In the genomic region with DNA sequence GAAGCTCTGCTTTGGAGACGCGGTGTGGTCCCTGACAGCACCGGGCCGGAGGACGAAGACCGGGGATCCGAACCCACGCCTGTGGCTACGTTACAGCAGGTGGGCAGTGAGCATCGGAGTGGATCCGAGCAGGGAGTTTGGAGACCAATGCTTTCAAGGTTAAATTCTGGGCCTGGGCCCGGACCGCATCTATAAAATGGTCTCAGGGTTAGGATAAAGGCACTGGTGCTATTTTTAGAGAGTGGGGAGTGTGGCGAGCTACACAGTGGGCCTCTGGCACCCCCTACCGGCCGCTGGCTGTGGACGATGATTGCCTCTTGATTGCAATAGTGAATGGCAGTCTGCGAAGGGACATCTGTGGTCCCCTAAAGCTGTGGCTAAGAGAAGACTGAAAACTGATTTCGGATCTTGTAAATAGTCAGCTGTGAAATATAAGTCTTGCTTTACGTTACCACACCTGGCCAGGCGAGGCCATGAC, we compare ENCODE assay signal across 7 mouse cellular contexts. TPM values are rescaled to one million over a fixed set of nuclear protein-coding genes. Genes with fewer than 3 reads are reported as not detected.
DNase-seq lines count a peak whose midpoint lies in the region; ATAC-seq and TF ChIP-seq lines count a peak whose summit lies in the region.

A gene (plus strand): TSS at position 51 of the 478 bp plus-strand sequence.

- no peak for ATAC-seq in embryonic facial prominence, embryonic 12.5 days (ENCODE audit: insufficient number of reproducible peaks, insufficient read depth, low FRiP score, low TSS enrichment)
- ATAC-seq in limb, embryonic 13.5 days (ENCODE audit: low FRiP score, low read depth), result peak; percentile 54
- ATAC-seq in midbrain, embryonic 16.5 days, result peak; percentile 67

- peak within 1 kb of the TSS; percentile 50 for H3K9ac ChIP-seq in embryonic facial prominence, embryonic 12.5 days
- H3K9ac ChIP-seq in limb, embryonic 13.5 days, result peak within 1 kb of the TSS; percentile 73
- peak within 1 kb of the TSS; percentile 72 for H3K9ac ChIP-seq in midbrain, embryonic 16.5 days (ENCODE audit: low read depth, low read length)

- peaks cover 12% of the 10 kb centered on the region for H3K36me3 ChIP-seq in embryonic facial prominence, embryonic 12.5 days
- H3K36me3 ChIP-seq in kidney, adult 2 months (ENCODE audit: control insufficient read depth, insufficient read depth, low read length), result no peaks in the 10 kb centered on the region
- H3K36me3 ChIP-seq in limb, embryonic 13.5 days, result peaks cover 10% of the 10 kb centered on the region
- peaks cover 8% of the 10 kb centered on the region for H3K36me3 ChIP-seq in midbrain, embryonic 16.5 days (ENCODE audit: control insufficient read depth, insufficient read depth, low read length)

- WGBS in embryonic facial prominence, embryonic 12.5 days, result 1% methylated on average over 21 of the region's 21 CpGs
- 3% methylated on average over 21 of the region's 21 CpGs for WGBS in kidney, adult 2 months
- WGBS in limb, embryonic 13.5 days, result under 1% methylated on average over 21 of the region's 21 CpGs
- 2% methylated on average over 21 of the region's 21 CpGs for WGBS in midbrain, embryonic 16.5 days

- H3K27ac ChIP-seq in embryonic facial prominence, embryonic 12.5 days, result no peak within 1 kb of the TSS
- H3K27ac ChIP-seq in kidney, adult 2 months (ENCODE audit: insufficient read depth, low read depth, low read length), result peak within 1 kb of the TSS; percentile 9; the same call in 1 of the 2 replicates
- no peak within 1 kb of the TSS for H3K27ac ChIP-seq in limb, embryonic 13.5 days
- H3K27ac ChIP-seq in midbrain, embryonic 16.5 days (ENCODE audit: low read length), result peak within 1 kb of the TSS; percentile 70

- H3K4me2 ChIP-seq in embryonic facial prominence, embryonic 12.5 days (replicated peaks), result peak within 1 kb of the TSS; percentile 70
- H3K4me2 ChIP-seq in limb, embryonic 13.5 days (replicated peaks), result peak within 1 kb of the TSS; percentile 87
- H3K4me2 ChIP-seq in midbrain, embryonic 16.5 days (ENCODE audit: low read length), result peak within 1 kb of the TSS; percentile 74

- H3K4me3 ChIP-seq in embryonic facial prominence, embryonic 12.5 days, result peak within 1 kb of the TSS; percentile 47
- peak within 1 kb of the TSS; percentile 26 for H3K4me3 ChIP-seq in kidney, adult 2 months (ENCODE audit: insufficient read depth, low read depth, low read length)
- H3K4me3 ChIP-seq in limb, embryonic 13.5 days, result peak within 1 kb of the TSS; percentile 61
- H3K4me3 ChIP-seq in midbrain, embryonic 16.5 days (ENCODE audit: low read depth, low read length), result peak within 1 kb of the TSS; percentile 46

- DNase-seq in adrenal gland, postnatal 25 days, result peak; percentile 94
- DNase-seq in heart, adult 18-20 months, result peak; percentile 89 to 96
- peak; percentile 91 for DNase-seq in kidney, adult 2 months
- peak; percentile 87 to 95 for DNase-seq in spleen, postnatal 10 days (ENCODE audit: low spot score in 2 of 2)

- no peak for TF ChIP-seq POLR2A in kidney, adult 2 months (IDR thresholded peaks at IDR 0.05; ENCODE audit: low read depth, low read length)

- TF ChIP-seq CTCF in kidney, adult 2 months (conservative IDR thresholded peaks at IDR 0.05; ENCODE audit: insufficient read depth, insufficient read length, low read depth, low read length), result peak; percentile 92

- peaks cover 15% of the 10 kb centered on the region for H3K27me3 ChIP-seq in embryonic facial prominence, embryonic 12.5 days
- H3K27me3 ChIP-seq in kidney, adult 2 months (replicated peaks; ENCODE audit: control insufficient read depth, insufficient read depth, low read length), result no peaks in the 10 kb centered on the region
- peaks cover 17% of the 10 kb centered on the region for H3K27me3 ChIP-seq in limb, embryonic 13.5 days
- no peaks in the 10 kb centered on the region for H3K27me3 ChIP-seq in midbrain, embryonic 16.5 days (ENCODE audit: control insufficient read depth, insufficient read depth, low read depth, low read length)

- peaks cover 12% of the 10 kb centered on the region for H3K4me1 ChIP-seq in embryonic facial prominence, embryonic 12.5 days
- H3K4me1 ChIP-seq in kidney, adult 2 months (ENCODE audit: control insufficient read depth, insufficient read depth, low read length), result no peaks in the 10 kb centered on the region; the same call in 1 of the 2 replicates
- peaks cover 30% of the 10 kb centered on the region for H3K4me1 ChIP-seq in limb, embryonic 13.5 days
- H3K4me1 ChIP-seq in midbrain, embryonic 16.5 days (ENCODE audit: control insufficient read depth, insufficient read depth, low read length), result peaks cover 16% of the 10 kb centered on the region; the same call in 1 of the 2 replicates

- no peaks in the 10 kb centered on the region for H3K9me3 ChIP-seq in embryonic facial prominence, embryonic 12.5 days
- no peaks in the 10 kb centered on the region for H3K9me3 ChIP-seq in limb, embryonic 13.5 days
- H3K9me3 ChIP-seq in midbrain, embryonic 16.5 days (replicated peaks; ENCODE audit: control insufficient read depth, low read length, poor library complexity, severe bottlenecking), result no peaks in the 10 kb centered on the region

RNA-seq across cellular contexts. Expression of the gene that starts here (rescaled TPM):
- total RNA-seq in adrenal gland, postnatal 25 days (2021), result 77.2 and 94.0 TPM in 2 replicates
- 82.1 and 93.4 TPM in 2 replicates for polyA plus RNA-seq in embryonic facial prominence, embryonic 12.5 days (2016; fragmentation: Nextera tagmentation; extraction: Ambion mirVana)
- 10 to 100 TPM; 35.6 to 37.4 TPM for total RNA-seq in heart, adult 18-20 months (2021)
- polyA plus RNA-seq in kidney, adult 2 months (2012; rRNA removed), result 132 and 160 TPM in 2 replicates
- polyA plus RNA-seq in limb, embryonic 13.5 days (2015; fragmentation: Nextera tagmentation; extraction: Ambion mirVana), result 83.6 and 93.9 TPM in 2 replicates
- polyA plus RNA-seq in midbrain, embryonic 16.5 days (2015; fragmentation: Nextera tagmentation; extraction: Ambion mirVana), result 86.1 and 92.8 TPM in 2 replicates

Comparison
In these comparisons a context has a peak if more than half of its experiments do, and no peak if none do; other contexts are left out.
1. H3K27ac ChIP-seq: peak in kidney, adult 2 months (single experiment) and midbrain, embryonic 16.5 days (single experiment); none in embryonic facial prominence, embryonic 12.5 days (single experiment) and limb, embryonic 13.5 days (single experiment).
2. Peak in every context shown above with its lines, with median percentiles within 50 percentile points of each other: DNase-seq, H3K4me2 ChIP-seq, H3K4me3 ChIP-seq and H3K9ac ChIP-seq.